Mouse (Mus musculus) heart, postnatal 10 days (tissue): ENCODE measurements around the gene Trappc1. TPM values are rescaled to one million over a fixed set of nuclear protein-coding genes. Genes with fewer than 3 reads are reported as not detected.

Source experiments
- DNase-seq, 2 experiments: peaks; one replicate each; pipeline ENCODE4 v3.0.0; 2021
- intact Hi-C: fragments of 180-260 bp; cut with DNase I; formaldehyde crosslinking; loops from one replicate; pipeline ENCODE4 v1.15.1; 2025
- total RNA-seq, 2 experiments: library from RNA; stranded (reverse); gene quantifications; 2 replicates each; pipeline ENCODE4 v1.2.3; 2021

The Trappc1 gene
- total RNA-seq, 2 experiments from 2014 or later: 71.8 to 73.7 TPM

DNA sequence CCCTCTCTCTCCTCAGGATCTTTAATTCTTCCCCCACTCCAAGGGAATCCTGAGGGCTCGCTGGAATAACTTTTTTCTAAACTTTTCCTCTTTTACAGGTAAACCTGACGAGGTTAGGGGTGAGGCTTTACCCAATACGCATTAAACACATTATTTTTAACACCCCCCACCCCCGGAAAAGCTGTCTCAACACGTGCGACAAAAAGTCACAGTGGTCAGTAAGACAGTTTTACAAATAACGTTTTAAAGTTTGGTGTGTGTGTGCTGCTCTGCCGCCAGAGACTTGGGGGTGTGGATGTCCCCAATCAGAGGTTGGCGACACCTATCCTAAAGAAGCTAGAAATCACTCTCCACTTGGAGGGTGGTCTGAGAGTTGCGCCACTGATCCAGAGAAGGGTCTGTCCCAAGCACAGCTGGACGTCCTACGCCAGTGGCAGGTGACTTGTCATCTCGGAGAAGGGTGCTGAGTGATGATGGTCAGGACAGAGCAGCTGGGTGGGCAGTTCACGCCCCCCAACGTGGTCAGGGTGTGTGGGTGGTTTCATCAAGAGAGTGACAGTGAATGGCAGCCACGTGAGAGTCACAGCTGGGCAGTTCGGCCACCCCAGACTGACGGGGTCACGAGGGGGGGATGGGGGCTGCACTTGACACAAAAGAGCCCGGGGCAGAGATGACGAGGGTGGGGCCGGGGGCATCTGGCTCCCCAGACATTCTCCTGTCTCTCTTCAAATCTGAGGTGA is 44.0 kb downstream of the Trappc1 start:
- intact Hi-C loops: no loop called here
- peak; percentile 39 to 50 for DNase-seq

DNA sequence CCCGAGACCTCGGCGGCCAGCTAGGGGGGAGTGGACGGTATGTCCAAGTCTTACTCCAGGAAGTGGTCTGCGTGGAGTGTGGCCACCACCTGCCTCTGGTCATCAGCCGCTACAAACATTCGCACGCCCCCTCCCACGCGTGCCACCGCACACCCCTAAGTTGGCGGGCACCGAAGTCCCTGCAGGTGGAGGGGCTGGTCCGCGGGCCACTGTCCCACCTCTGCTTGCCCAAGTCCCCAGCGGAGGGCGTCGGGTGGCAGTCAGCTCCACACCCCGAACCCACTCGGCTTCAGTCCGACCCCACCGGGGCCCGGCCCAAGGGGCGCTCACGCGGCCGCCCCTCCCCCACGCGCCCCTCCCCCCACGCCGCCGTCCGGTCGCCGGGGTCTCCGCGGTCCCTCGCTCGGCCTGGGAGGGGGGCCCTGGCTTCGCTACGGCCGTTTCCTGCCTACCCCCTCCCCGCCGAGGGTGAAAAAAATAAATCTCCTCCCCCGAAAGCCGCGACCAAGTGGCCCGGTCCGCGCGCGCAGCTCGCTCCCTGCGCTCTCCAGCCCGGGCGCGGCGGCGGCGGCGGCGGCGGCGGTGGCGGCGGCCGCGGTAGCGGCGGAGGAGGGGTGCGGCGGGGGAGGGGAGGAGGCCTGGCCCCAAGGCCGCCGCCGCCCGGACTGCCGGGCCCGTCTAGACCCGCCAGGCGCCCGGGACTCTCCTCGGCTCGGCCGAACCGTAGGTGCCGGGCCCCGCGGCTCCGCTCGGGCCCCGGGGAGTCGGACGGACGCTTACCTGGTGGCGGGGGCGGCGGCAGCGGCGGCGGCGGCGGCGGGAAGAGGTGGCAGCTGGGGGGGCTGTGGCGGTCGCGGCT is 44.8 kb downstream of the Trappc1 start:
- intact Hi-C loops: no loop called here
- DNase-seq: peak; percentile 44 to 62

DNA sequence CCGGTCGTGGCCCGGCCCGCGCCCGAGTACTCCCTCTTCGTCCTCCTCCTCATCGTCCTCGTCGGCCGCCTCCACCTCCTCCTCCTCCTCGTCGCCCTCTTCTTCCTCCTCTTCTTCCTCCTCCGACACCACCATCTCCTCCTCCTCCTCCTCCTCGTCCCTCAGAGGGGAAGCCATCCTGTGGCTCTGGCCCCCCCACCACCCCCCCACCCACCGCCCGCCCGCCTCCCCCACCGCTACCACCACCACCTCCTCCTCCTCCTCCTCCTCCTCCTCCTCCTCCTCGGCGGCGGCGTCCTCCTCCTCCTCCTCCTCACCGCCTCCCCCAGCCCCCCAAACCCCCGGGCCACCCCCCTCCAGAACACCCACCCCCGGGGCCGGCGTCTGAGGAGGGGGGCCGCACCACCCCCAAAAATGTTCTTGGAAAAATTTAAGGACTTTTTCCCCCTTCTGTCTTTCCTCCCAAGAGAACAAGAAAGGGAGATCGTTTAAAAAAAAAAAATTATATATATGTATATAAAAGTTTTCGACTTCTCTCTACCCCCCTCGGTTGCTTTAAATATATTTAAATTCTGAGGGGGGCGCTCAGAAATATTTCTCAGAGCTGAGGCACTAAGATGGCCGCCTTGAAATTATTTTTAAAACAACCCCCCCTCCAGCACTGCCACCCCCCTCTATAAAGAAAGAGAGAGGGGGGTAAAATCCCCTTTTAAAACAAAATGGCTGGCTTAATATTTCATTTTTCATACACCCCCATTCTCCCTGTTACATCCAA is 45.6 kb downstream of the Trappc1 start, which contains the start of gene Chd3:
TSS of gene Chd3 (minus strand) at position 192 of the 775 bp plus-strand sequence.
- no peak for DNase-seq
- intact Hi-C loops: no loop called here

DNA sequence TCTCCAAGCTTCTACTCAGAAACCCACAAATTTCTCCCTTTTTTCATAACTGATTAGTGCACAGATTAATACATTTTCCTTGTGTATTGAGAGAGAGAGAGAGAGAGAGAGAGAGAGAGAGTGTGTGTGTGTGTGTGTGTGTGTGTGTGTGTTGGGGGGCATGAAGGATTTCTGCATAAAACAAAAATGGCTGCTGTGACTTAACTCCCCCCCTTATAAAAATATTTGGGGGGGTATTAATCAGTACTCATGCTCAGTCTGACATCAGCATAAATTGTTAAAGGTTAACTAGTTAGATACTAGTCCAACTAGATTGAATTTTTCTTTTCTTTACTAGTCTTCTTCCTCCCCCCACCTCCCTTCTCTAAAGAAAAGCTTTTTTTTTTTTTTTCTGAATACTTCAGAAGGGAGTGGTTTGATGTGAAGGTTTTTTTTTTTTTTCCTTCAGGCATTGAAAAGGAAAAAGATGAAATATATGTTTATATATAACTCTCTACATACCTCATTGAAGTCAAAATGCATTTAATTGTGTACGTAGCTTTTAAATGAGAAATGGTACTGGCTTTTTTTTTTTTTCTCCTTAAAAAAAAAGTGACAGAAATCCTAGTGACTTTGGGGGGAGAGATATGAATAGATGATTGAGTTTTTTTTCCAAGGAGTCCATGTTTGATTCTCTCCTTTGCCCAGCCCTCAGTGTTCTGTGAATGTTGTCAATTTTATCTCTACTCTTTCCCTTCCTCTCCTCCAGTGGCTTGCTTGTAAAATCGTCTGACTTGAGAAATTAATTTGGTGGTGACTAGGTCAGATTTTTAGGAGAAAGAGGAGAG is 46.4 kb downstream of the Trappc1 start:
- intact Hi-C loops: loop anchor here (5.0 kb wide), 1 partner anchor 243 kb away; the partner anchor contains the start of gene Aloxe3
- DNase-seq: no peak

DNA sequence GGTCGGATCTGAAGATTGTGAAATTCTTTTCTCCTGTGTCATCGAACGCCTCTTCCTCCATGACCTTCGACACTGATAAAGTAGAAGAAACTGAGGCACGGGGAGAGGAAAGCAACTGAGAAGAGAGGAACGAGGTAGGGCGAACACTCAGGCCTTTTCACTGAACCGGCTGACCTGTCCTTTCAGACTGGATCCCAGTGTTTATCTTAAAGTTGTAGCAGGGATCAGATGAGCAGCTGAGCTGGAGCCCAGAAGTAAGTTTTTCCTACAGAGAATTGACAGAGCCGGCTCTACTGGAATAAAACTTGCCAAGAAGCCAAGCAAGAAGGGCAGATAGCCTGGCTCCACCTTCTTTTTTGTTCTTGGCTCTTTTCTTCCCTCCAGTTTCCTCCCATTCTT is 47.0 kb downstream of the Trappc1 start:
- intact Hi-C loops: loop anchor here (5.0 kb wide), 1 partner anchor 244 kb away; the partner anchor contains the start of gene Aloxe3
- no peak for DNase-seq

DNA sequence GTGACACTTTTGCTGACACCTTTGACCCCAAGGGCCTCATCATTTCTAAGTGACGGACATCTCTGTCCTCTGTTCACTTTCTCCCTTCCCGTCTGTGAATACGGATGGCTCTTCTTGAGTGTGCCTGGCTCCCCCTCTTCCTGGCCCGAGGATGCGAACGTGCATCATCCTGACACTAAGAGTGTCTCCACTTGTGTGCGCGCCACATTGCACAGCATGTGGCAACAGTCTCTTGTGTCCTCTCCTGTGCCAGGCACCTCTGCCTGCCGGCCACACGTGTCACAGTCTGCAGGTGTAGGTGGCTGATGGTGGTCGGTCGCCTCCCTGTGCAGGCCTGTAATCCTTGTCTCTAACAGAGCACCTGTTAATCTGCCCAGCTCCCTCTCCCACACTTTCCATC is 47.8 kb downstream of the Trappc1 start:
- intact Hi-C loops: loop anchor here (5.0 kb wide), 1 partner anchor 244 kb away; the partner anchor contains the start of gene Aloxe3
- no peak for DNase-seq

DNA sequence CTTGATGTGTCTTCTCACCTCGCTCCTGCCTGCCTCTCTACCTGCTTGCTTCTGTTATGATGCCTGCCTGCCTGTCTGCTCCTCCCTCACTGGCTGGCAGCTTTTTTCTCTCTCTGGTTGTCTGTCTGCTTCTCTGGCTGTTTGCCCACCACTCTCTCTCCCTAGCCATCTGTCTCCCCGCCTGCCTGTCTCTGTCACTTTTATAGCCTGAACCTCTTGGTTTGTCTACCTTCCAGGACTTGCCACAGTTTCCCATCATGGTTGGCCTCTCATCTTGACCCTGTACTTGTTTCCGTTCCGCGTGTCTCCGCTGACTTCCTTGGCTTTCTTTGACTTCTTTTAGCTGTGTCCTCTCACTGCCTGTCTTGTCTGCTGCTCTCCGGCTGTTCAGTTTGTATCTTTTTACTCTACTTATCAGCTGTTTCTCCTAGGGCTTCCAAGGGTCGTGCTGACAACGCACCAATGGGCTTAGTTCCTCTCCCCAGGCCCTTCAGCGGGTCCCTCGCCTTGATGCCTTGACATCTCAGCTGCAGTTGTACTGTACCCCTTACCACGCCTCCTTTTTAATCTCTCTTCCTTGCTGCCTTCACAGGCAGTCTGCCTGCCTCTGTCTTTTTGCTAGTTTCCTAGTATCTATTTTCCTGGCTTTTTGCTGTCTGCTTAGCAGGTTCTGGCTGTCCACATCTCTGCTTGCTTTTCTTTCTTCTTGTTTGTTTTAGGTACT is 48.4 kb downstream of the Trappc1 start:
- DNase-seq: peak; percentile 33 to 34
- intact Hi-C loops: loop anchor here (5.0 kb wide), 1 partner anchor 245 kb away; the partner anchor contains the start of gene Aloxe3

DNA sequence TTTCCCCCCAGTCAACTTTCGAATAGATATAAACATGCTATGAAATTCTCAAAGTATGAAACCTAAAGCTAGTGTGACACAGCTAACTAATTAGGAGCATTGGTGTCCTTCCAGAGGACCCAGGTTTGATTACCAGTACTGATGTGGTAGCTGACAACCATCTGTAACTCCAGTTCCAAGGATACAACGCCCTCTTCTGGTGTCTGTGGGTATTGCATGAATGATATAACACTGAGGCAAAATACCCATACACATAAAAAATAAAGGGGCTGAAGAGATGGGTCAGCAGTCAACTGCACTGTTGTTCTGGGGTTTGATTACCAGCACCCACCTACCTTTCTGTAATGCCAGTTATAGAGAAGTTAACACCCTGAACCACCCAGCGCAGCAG is 49.0 kb downstream of the Trappc1 start:
- peak in 1 of 2 experiments; percentile 33 for DNase-seq
- intact Hi-C loops: loop anchor here (5.0 kb wide), 1 partner anchor 245 kb away; the partner anchor contains the start of gene Aloxe3

DNA sequence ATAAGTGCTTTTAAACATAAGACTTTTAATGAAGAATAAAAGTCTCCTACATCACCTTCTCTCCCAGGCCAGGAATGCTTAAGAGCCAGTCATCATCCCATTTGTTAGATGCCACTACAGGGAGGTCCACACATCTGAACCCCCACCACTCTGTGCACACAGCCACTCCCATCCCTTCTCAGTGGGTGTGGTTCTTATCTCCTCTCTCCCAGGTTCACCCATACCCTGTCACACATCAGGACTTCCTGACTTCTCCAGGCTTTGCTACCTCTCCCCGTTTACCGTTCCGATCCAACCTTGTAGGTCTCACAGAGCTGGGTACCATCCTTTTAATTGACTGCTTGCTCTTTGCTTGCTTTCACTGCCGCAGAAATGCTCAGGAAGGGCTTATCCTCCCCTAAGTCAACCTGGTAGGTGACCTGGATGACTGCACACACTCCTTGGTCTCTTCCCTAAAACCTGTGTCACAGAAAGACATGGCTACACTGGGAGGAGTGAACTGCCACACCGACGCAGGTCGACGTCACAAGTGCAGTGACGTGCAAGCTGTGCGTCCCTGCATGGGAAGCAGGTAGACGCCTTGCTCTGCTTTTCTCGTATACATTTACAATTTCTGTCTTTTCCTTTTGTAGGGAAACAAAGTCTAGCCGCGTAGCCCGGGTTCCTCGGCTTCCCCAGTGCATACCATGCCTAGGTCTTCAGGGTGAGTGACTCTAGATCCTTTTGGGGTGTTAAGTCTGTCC is 49.6 kb downstream of the Trappc1 start:
- no peak for DNase-seq
- intact Hi-C loops: loop anchor here (5.0 kb wide), 1 partner anchor 246 kb away; the partner anchor contains the start of gene Aloxe3

Other genes with a start within 250 kb of the Trappc1 start
- gene Vamp2, start 235.5 kb upstream of the Trappc1 start, total RNA-seq: 10 to 100 TPM; 71.1 to 85.8 TPM
- 100 to 1,000 TPM in 1 of 2 experiments, 10 to 100 TPM in 1; 61.4 to 101 TPM for gene Per1, start 228.8 kb upstream of the Trappc1 start, total RNA-seq
- gene Hes7, start 203.6 kb upstream of the Trappc1 start, total RNA-seq: under 1 TPM; 0.17 to 0.34 TPM
- gene 9130213A22Rik, start 201.4 kb upstream of the Trappc1 start, total RNA-seq: under 1 TPM; 0.42 to 0.60 TPM
- not detected for gene Aloxe3, start 198.1 kb upstream of the Trappc1 start, total RNA-seq
- gene Alox12b, start 167.0 kb upstream of the Trappc1 start, total RNA-seq: not detected
- gene Alox8, start 126.1 kb upstream of the Trappc1 start, total RNA-seq: 1 to 10 TPM; 2.0 to 2.2 TPM
- gene Gucy2e, start 86.9 kb upstream of the Trappc1 start, total RNA-seq: under 1 TPM; 0.41 to 0.60 TPM
- gene Cntrob, start 205 bp upstream of the Trappc1 start, total RNA-seq: 1 to 10 TPM; 5.7 to 8.6 TPM
- 1 to 10 TPM in 1 of 2 experiments, under 1 TPM in 1; 0.97 to 1.0 TPM for gene Kcnab3, start 2.3 kb downstream of the Trappc1 start, total RNA-seq
- gene Rnf227, start 16.5 kb downstream of the Trappc1 start, total RNA-seq: 1 to 10 TPM in 1 of 2 experiments, under 1 TPM in 1; 0.89 to 1.7 TPM
- gene Chd3, start 45.4 kb downstream of the Trappc1 start, total RNA-seq: 10 to 100 TPM; 62.0 to 66.7 TPM
- gene Naa38, start 71.5 kb downstream of the Trappc1 start, total RNA-seq: 10 to 100 TPM; 94.1 to 95.0 TPM
- 10 to 100 TPM; 27.5 to 30.2 TPM for gene Cyb5d1, start 71.7 kb downstream of the Trappc1 start, total RNA-seq
- gene Tmem88, start 74.3 kb downstream of the Trappc1 start, total RNA-seq: 10 to 100 TPM; 53.3 to 54.0 TPM
- 10 to 100 TPM; 48.3 to 52.2 TPM for gene Kdm6b, start 89.7 kb downstream of the Trappc1 start, total RNA-seq
- under 1 TPM; 0.02 to 0.10 TPM for gene Dnah2, start 225.1 kb downstream of the Trappc1 start, total RNA-seq
- gene Efnb3, start 236.2 kb downstream of the Trappc1 start, total RNA-seq: 100 to 1,000 TPM in 1 of 2 experiments, 10 to 100 TPM in 1; 97.6 to 115 TPM